Mouse (Mus musculus) cerebellum, adult (tissue): Measurements from ENCODE around the gene Rpl38.
"Not testable (repeated sequence)": the region's sequence is repeated elsewhere in the genome, so short reads cannot be mapped to it uniquely, and the experiment has no call there.

Experiments used
- ATAC-seq: cut with Nextera tagmentation; 2 replicates; pipeline ENCODE4 v1.9.2; 2017; ENCODE audit warnings: mild to moderate bottlenecking, moderate library complexity, mixed read lengths; ENCODE audit not compliant: insufficient number of reproducible peaks, low FRiP score, low TSS enrichment

Gene Rpl38

GRCm38 (mm10) chr11:114655350-114656008 is 12.8 kb upstream of the Rpl38 start:
- ATAC-seq: no peak

- ATAC-seq: no peak
These were observed 11.2 kb upstream of the Rpl38 start for GRCm38 (mm10) chr11:114656994-114657644.

GRCm38 (mm10) chr11:114657737-114658136 is 10.6 kb upstream of the Rpl38 start:
- ATAC-seq: no peak

- ATAC-seq: no peak
These were observed 6.2 kb upstream of the Rpl38 start for GRCm38 (mm10) chr11:114662161-114662560.

GRCm38 (mm10) chr11:114662746-114663362 is 5.5 kb upstream of the Rpl38 start:
- 0 out of 2 replicates have a peak, but pooled peaks have one; percentile 31 for ATAC-seq

- no peak for ATAC-seq
These were observed 4.2 kb upstream of the Rpl38 start for GRCm38 (mm10) chr11:114664164-114664563.

- ATAC-seq: no peak
These were observed 2.9 kb upstream of the Rpl38 start for GRCm38 (mm10) chr11:114665463-114665862.

GRCm38 (mm10) chr11:114666786-114667185 is 1.5 kb upstream of the Rpl38 start:
- no peak for ATAC-seq

GRCm38 (mm10) chr11:114667236-114667931 is 940 bp upstream of the Rpl38 start:
- no peak for ATAC-seq

- ATAC-seq: not testable (repeated sequence)
These were observed 415 bp upstream of the Rpl38 start for GRCm38 (mm10) chr11:114667932-114668285.

- ATAC-seq: peak; percentile 50
These were observed 658 bp downstream of the Rpl38 start for GRCm38 (mm10) chr11:114668741-114669623.

GRCm38 (mm10) chr11:114669651-114670168 is 1.4 kb downstream of the Rpl38 start:
- ATAC-seq: no peak

GRCm38 (mm10) chr11:114671147-114671546 is 2.8 kb downstream of the Rpl38 start:
- no peak for ATAC-seq

- no peak for ATAC-seq
These were observed 4.7 kb downstream of the Rpl38 start for GRCm38 (mm10) chr11:114672794-114673718.

- ATAC-seq: no peak
These were observed 5.4 kb downstream of the Rpl38 start for GRCm38 (mm10) chr11:114673719-114674050.

GRCm38 (mm10) chr11:114674180-114674579 is 5.9 kb downstream of the Rpl38 start:
- ATAC-seq: no peak

GRCm38 (mm10) chr11:114674796-114675195 is 6.5 kb downstream of the Rpl38 start:
- ATAC-seq: not testable (repeated sequence)

GRCm38 (mm10) chr11:114675341-114675825 is 7.1 kb downstream of the Rpl38 start, which contains the start of gene Ttyh2:
Gene Ttyh2 (plus strand): TSS chr11:114675431.
- ATAC-seq: peak; percentile 60
